Mouse (Mus musculus): Measurements from ENCODE around the gene Olfr658. TPM values are rescaled to one million over a fixed set of nuclear protein-coding genes. Genes with fewer than 3 reads are reported as not detected.

Gene Olfr658
- total RNA-seq (2022) = not detected

GRCm38 (mm10) chr7:104646841-104647482 is at the start of gene Olfr658:
Olfr658 (minus strand) TSS chr7:104647305.
- peak in 1 of 2 experiments; percentile 3 for DNase-seq (ENCODE audit: low spot score in 2 of 2)

GRCm38 (mm10) chr7:104686201-104686600 is 39.1 kb upstream of the Olfr658 start, which contains the start of gene Olfr661:
Olfr661 (plus strand) TSS chr7:104686501.
- no peak for DNase-seq (ENCODE audit: low spot score in 2 of 2)

- no peak for DNase-seq (ENCODE audit: low spot score in 2 of 2)
These were observed 19.3 kb upstream of the Olfr658 start, which contains the start of gene Olfr659 for GRCm38 (mm10) chr7:104666453-104666852. Olfr659 (plus strand) TSS chr7:104666753.

GRCm38 (mm10) chr7:104624494-104624893 is 22.6 kb downstream of the Olfr658 start, which contains the start of gene Olfr657:
Olfr657 (plus strand) TSS chr7:104624794.
- DNase-seq (ENCODE audit: low spot score in 2 of 2) = no peak

GRCm38 (mm10) chr7:104613655-104614054 is 33.5 kb downstream of the Olfr658 start, which contains the start of gene Olfr656:
Olfr656 (plus strand) TSS chr7:104613955.
- DNase-seq (ENCODE audit: low spot score in 2 of 2) = no peak

GRCm38 (mm10) chr7:104604727-104605126 is 42.4 kb downstream of the Olfr658 start:
- DNase-seq (ENCODE audit: low spot score in 2 of 2) = no peak

- DNase-seq (ENCODE audit: low spot score in 2 of 2) = no peak
These were observed 43.9 kb downstream of the Olfr658 start for GRCm38 (mm10) chr7:104603173-104603572.

- no peak for DNase-seq (ENCODE audit: low spot score in 2 of 2)
These were observed 45.4 kb downstream of the Olfr658 start, which contains the start of gene Olfr655 for GRCm38 (mm10) chr7:104601679-104602078. Olfr655 (minus strand) TSS chr7:104601779.

Other genes starting within 250 kb of the Olfr658 start
- under 1 TPM in 1 of 4 experiments, not detected in 3; 0.22 TPM for gene Trim30c, start 246.5 kb downstream of the Olfr658 start, total RNA-seq (2022)
- gene Trim30a, start 182.1 kb downstream of the Olfr658 start, total RNA-seq (2022) = 1 to 10 TPM in 2 of 4 experiments, under 1 TPM in 2; 0.51 to 6.2 (median 3.0) TPM
- 1 to 10 TPM in 3 of 4 experiments, under 1 TPM in 1; 0.47 to 3.7 (median 1.8) TPM for gene Trim30d, start 139.5 kb downstream of the Olfr658 start, total RNA-seq (2022)
- not detected for gene Olfr651, start 97.2 kb downstream of the Olfr658 start, total RNA-seq (2022)
- not detected for gene Olfr652, start 86.4 kb downstream of the Olfr658 start, total RNA-seq (2022)
- not detected for gene Olfr653, start 70.0 kb downstream of the Olfr658 start, total RNA-seq (2022)
- gene Olfr654, start 60.3 kb downstream of the Olfr658 start, total RNA-seq (2022) = not detected
- gene Olfr655, start 45.5 kb downstream of the Olfr658 start, total RNA-seq (2022) = not detected
- not detected for gene Olfr656, start 33.4 kb downstream of the Olfr658 start, total RNA-seq (2022)
- not detected for gene Olfr657, start 22.5 kb downstream of the Olfr658 start, total RNA-seq (2022)
- gene Olfr659, start 19.4 kb upstream of the Olfr658 start, total RNA-seq (2022) = not detected
- not detected for gene Olfr661, start 39.2 kb upstream of the Olfr658 start, total RNA-seq (2022)
- gene Usp17le, start 130.2 kb upstream of the Olfr658 start, total RNA-seq (2022) = not detected
- gene Usp17lb, start 195.3 kb upstream of the Olfr658 start, total RNA-seq (2022) = not detected
- gene Usp17la, start 209.7 kb upstream of the Olfr658 start, total RNA-seq (2022) = not detected
- not detected for gene Olfr665, start 230.7 kb upstream of the Olfr658 start, total RNA-seq (2022)
- gene Olfr666, start 248.6 kb upstream of the Olfr658 start, total RNA-seq (2022) = not detected